Mouse (Mus musculus) kidney, postnatal 0 days (tissue): ENCODE results near the gene Tcp11l2. TPM values are rescaled to one million over a fixed set of nuclear protein-coding genes. Genes with fewer than 3 reads are reported as not detected.

ENCODE experiments used
- ATAC-seq: fragments of 200-750 bp; cut with Nextera tagmentation; replicated peaks from 2 replicates; pipeline ENCODE4 v1.8.0; 2017; ENCODE audit warnings: low read depth, moderate number of reproducible peaks, moderate TSS enrichment, moderate library complexity; ENCODE audit not compliant: low FRiP score
- DNase-seq: peaks from one replicate; pipeline ENCODE4 v3.0.0-alpha.2; 2016; ENCODE audit warnings: low spot score
- H3K27ac ChIP-seq: fragments of 300-500 bp; sonication (generic); 2 replicates; pipeline ENCODE4 v1.5.1; 2014; ENCODE audit warnings: mild to moderate bottlenecking
- H3K27me3 ChIP-seq: fragments of 300-500 bp; sonication (generic); 2 replicates; pipeline ENCODE4 v1.6.1; 2014; ENCODE audit warnings: low read length, mixed read lengths; ENCODE audit not compliant: insufficient read depth
- H3K36me3 ChIP-seq: fragments of 300-500 bp; sonication (generic); 2 replicates; pipeline ENCODE4 v1.6.1; 2014; ENCODE audit warnings: low read length, mixed read lengths; ENCODE audit not compliant: insufficient read depth
- H3K4me1 ChIP-seq: fragments of 300-500 bp; sonication (generic); replicated peaks from 2 replicates; pipeline ENCODE4 v1.6.1; 2014; ENCODE audit warnings: antibody characterized with exemption, low read length, mixed read lengths; ENCODE audit not compliant: insufficient read depth
- H3K4me2 ChIP-seq: fragments of 300-500 bp; sonication (generic); 2 replicates; pipeline ENCODE4 v1.6.1; 2014; ENCODE audit warnings: mild to moderate bottlenecking, low read length, moderate library complexity, mixed read lengths
- H3K4me3 ChIP-seq: fragments of 300-500 bp; sonication (generic); replicated peaks from 2 replicates; pipeline ENCODE4 v1.5.1; 2014; ENCODE audit warnings: low read depth, low read length
- H3K9ac ChIP-seq: fragments of 300-500 bp; sonication (generic); 2 replicates; pipeline ENCODE4 v1.6.1; 2014; ENCODE audit warnings: low read depth, low read length
- H3K9me3 ChIP-seq: fragments of 300-500 bp; sonication (generic); replicated peaks from 2 replicates; pipeline ENCODE4 v1.6.1; 2016; ENCODE audit warnings: low read length, inconsistent platforms, mixed read lengths
- CTCF ChIP-seq: IDR thresholded peaks from 2 replicates; pipeline ENCODE4 v1.5.1; 2016; ENCODE audit warnings: antibody characterized with exemption, low read depth, mild to moderate bottlenecking, moderate library complexity
- WGBS: fragments of 180-500 bp; shearing (Covaris S2); extraction: QIAGEN DNeasy Blood & Tissue Kit; methylation state at CpG from one replicate; pipeline ENCODE4 v1.1.7; 2014; 5-methylcytosine and 5-hydroxymethylcytosine counted together
- polyA plus RNA-seq: library from polyadenylated mRNA; unstranded; fragments of >200 nt; fragmentation: Nextera tagmentation; extraction: Ambion mirVana; gene quantifications from 2 replicates; pipeline ENCODE4 v1.2.1, GENCODE M21; 2015

Tcp11l2 gene
- polyA plus RNA-seq, 1 experiment from 2014 or later: 27.0 TPM

DNA sequence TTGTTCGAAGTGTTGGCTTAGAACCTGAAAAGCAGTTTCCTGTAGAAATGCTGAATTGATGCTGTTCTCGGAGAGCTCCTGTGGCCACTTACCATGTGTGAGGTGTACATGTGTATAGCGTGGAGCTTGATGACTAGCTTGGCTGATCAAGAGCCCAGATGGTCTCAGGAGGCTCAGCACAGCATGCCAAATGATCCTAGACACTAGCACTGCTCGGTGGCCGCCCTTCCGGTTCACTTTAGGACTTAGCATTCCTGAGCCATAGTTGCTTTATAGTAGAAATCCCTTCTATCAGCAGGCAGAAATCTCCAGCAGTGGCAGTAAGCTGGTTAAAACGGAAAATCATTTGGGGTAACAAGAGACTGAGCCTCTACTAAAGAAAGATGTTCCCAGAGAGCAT lies 64.4 kb downstream of the Tcp11l2 start:
- 87% methylated on average over 7 of the region's 7 CpGs for WGBS
- peaks cover 20% of the 10 kb centered on the region; the same call in 1 of the 2 replicates for H3K36me3 ChIP-seq
- no peak for ATAC-seq

DNA sequence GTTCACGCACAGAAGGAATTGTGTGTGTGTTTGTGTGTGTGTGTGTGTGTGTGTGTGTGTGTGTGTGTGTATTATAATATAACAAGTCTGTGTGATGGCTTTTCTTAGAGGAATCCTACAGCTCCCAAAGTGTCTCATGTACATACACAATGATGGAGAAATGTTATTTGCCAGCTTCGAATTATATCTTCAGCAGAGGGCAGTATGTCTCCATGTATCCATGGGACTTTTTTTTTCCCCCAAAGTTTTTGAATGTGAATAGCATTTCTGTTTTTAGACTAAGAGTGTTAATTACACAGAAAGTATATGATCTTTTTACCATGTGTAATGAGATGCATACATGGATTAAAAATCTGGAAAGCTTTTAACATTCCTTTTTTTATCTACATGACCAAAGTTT lies 65.2 kb downstream of the Tcp11l2 start:
- peak; percentile 55 for DNase-seq
- Histone ChIP-seq H3K36me3 (peaks cover 17% of the 10 kb centered on the region; the same call in 1 of the 2 replicates), H3K9me3 (no peaks in the 10 kb centered on the region), H3K4me2 (no peak overlapping the region), H3K27me3 (no peaks in the 10 kb centered on the region), H3K27ac (no peak overlapping the region), H3K4me1 (no peaks in the 10 kb centered on the region), H3K9ac (no peak overlapping the region), H3K4me3 (no peak overlapping the region)
- WGBS: 83% methylated on average over 2 of the region's 2 CpGs
- no peak for ATAC-seq
- peak; percentile 62 for TF ChIP-seq CTCF

More for the DNA sequence above, 64.4 kb downstream of the Tcp11l2 start:
- Histone ChIP-seq H3K4me3 (no peak overlapping the region), H3K4me2 (no peak overlapping the region), H3K4me1 (no peaks in the 10 kb centered on the region), H3K9me3 (no peaks in the 10 kb centered on the region), H3K27ac (no peak overlapping the region), H3K9ac (no peak overlapping the region), H3K27me3 (no peaks in the 10 kb centered on the region)
- TF ChIP-seq CTCF: no peak
- DNase-seq: no peak

DNA sequence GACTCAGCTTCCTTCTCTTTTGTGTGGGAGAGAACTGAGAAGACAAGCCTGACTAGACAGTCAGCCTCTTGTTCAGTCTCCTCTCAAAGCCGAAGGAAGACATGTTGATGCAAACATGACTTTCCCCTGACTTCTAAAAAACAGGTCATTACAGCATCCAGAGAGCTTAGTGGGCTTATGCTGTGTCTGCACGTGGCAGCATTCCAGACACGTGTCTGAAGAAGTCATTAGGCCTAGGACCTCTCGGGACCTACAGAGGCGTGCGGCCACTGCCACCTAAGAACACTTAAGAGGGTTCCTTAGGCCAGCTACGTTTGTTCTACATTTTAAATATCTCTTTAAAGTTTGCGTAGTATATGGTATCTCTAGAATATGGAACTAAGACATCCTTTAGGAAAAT lies 69.5 kb downstream of the Tcp11l2 start:
- ATAC-seq: no peak
- no peak for TF ChIP-seq CTCF
- no peaks in the 10 kb centered on the region for H3K27me3 ChIP-seq
- 80% methylated on average over 8 of the region's 8 CpGs for WGBS
- no peaks in the 10 kb centered on the region for H3K36me3 ChIP-seq
- DNase-seq: no peak
- H3K4me1 ChIP-seq: no peaks in the 10 kb centered on the region
- no peak overlapping the region for H3K27ac ChIP-seq
- no peaks in the 10 kb centered on the region for H3K9me3 ChIP-seq
- no peak overlapping the region for H3K9ac ChIP-seq
- H3K4me2 ChIP-seq: no peak overlapping the region
- H3K4me3 ChIP-seq: no peak overlapping the region

- H3K9me3 ChIP-seq: no peaks in the 10 kb centered on the region
- no peaks in the 10 kb centered on the region for H3K4me1 ChIP-seq
- WGBS: 86% methylated on average over 12 of the region's 12 CpGs
- H3K36me3 ChIP-seq: no peaks in the 10 kb centered on the region
- H3K9ac ChIP-seq: no peak overlapping the region
- DNase-seq (no peak), ATAC-seq (no peak)
- H3K4me2 ChIP-seq: no peak overlapping the region
- no peak overlapping the region for H3K4me3 ChIP-seq
- no peak overlapping the region for H3K27ac ChIP-seq
- H3K27me3 ChIP-seq: no peaks in the 10 kb centered on the region
- no peak for TF ChIP-seq CTCF
Observed at GRCm38 (mm10) chr10:84646506-84647102, 70.2 kb downstream of the Tcp11l2 start.

DNA sequence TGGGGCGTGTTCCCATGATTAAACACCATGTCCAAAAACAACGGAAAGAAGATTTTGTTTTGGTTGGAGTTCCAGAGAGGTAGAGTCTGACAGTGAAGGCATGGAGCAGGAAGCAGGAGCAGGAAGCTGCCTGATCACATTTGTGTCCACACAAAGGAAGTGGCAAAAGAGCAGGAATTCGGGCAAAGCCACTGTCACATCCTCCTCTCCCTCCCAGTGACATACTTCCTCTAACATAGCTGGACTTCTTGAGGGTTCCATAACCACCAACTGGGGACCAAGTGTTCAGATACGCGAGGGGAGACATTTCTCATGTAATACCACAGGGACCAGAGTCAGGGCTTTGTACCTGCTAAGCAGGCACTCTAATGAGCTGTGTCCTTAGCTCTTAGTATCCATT lies 70.8 kb downstream of the Tcp11l2 start:
- H3K4me3 ChIP-seq: no peak overlapping the region
- DNase-seq (no peak), ATAC-seq (no peak)
- no peaks in the 10 kb centered on the region for H3K36me3 ChIP-seq
- H3K27me3 ChIP-seq: no peaks in the 10 kb centered on the region
- H3K4me1 ChIP-seq: no peaks in the 10 kb centered on the region
- no peak overlapping the region for H3K27ac ChIP-seq
- no peak overlapping the region for H3K4me2 ChIP-seq
- no peak for TF ChIP-seq CTCF
- H3K9me3 ChIP-seq: no peaks in the 10 kb centered on the region
- WGBS: 89% methylated on average over 5 of the region's 5 CpGs
- H3K9ac ChIP-seq: no peak overlapping the region

DNA sequence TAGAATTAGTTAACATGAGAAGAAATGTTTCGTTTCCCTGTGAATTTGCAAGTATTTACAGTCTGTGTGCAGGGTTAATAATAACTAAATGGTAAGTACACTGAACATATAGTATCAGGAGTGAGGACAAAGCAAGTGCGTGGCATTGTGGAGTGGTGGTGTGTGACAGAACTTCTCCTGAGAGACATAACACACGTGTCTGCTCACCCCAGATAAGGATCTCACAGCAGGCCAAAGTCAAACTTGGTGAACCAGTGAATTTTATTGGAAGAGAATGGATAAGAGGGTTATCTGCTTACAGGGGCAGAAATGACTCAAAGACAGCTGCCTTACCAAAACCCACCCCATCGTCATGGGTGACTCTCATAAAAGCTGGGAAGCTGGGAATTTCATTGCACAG lies 72.5 kb downstream of the Tcp11l2 start:
- no peak overlapping the region for H3K4me2 ChIP-seq
- 77% methylated on average over 4 of the region's 4 CpGs for WGBS
- ATAC-seq (no peak), DNase-seq (no peak)
- no peak overlapping the region for H3K4me3 ChIP-seq
- TF ChIP-seq CTCF: no peak
- no peak overlapping the region for H3K27ac ChIP-seq
- no peaks in the 10 kb centered on the region for H3K27me3 ChIP-seq
- no peaks in the 10 kb centered on the region for H3K9me3 ChIP-seq
- no peak overlapping the region for H3K9ac ChIP-seq
- no peaks in the 10 kb centered on the region for H3K4me1 ChIP-seq
- peaks cover 7% of the 10 kb centered on the region; the same call in 1 of the 2 replicates for H3K36me3 ChIP-seq

GRCm38 (mm10) chr10:84654029-84654428 lies 77.6 kb downstream of the Tcp11l2 start:
- H3K4me2 ChIP-seq: no peak overlapping the region
- peaks cover 9% of the 10 kb centered on the region; the same call in 1 of the 2 replicates for H3K36me3 ChIP-seq
- DNase-seq: no peak
- H3K27me3 ChIP-seq: no peaks in the 10 kb centered on the region
- H3K27ac ChIP-seq: no peak overlapping the region
- H3K9ac ChIP-seq: no peak overlapping the region
- WGBS: 72% methylated on average over 4 of the region's 4 CpGs
- no peak overlapping the region for H3K4me3 ChIP-seq
- TF ChIP-seq CTCF: no peak
- no peak for ATAC-seq
- H3K9me3 ChIP-seq: no peaks in the 10 kb centered on the region
- no peaks in the 10 kb centered on the region for H3K4me1 ChIP-seq
